Mouse (Mus musculus) midbrain, postnatal 0 days (tissue): Measurements from ENCODE around the gene March10. TPM values are rescaled to one million over a fixed set of nuclear protein-coding genes. Genes with fewer than 3 reads are reported as not detected.

Source experiments
- ATAC-seq: fragments of 200-750 bp; cut with Nextera tagmentation; 2 replicates; pipeline ENCODE4 v1.8.0; 2017; ENCODE audit warnings: moderate number of reproducible peaks, mild to moderate bottlenecking, moderate TSS enrichment, moderate library complexity; ENCODE audit not compliant: low FRiP score
- DNase-seq: peaks from one replicate; pipeline ENCODE4 v3.0.0-alpha.2; 2015; ENCODE audit warnings: low spot score
- H3K27ac ChIP-seq: fragments of 300-500 bp; sonication (generic); 2 replicates; pipeline ENCODE4 v1.5.1; 2014; ENCODE audit warnings: low read depth, mild to moderate bottlenecking, low read length, mixed read lengths
- H3K27me3 ChIP-seq: fragments of 300-500 bp; sonication (generic); 2 replicates; pipeline ENCODE4 v1.6.1; 2014; ENCODE audit warnings: low read length, control low read depth, mixed read lengths; ENCODE audit not compliant: insufficient read depth
- H3K36me3 ChIP-seq: fragments of 300-500 bp; sonication (generic); 2 replicates; pipeline ENCODE4 v1.6.1; 2014; ENCODE audit warnings: low read length, control low read depth, mixed read lengths; ENCODE audit not compliant: insufficient read depth
- H3K4me1 ChIP-seq: fragments of 300-500 bp; sonication (generic); 2 replicates; pipeline ENCODE4 v1.6.1; 2014; ENCODE audit warnings: mild to moderate bottlenecking, control low read depth, antibody characterized with exemption, low read length, mixed read lengths; ENCODE audit not compliant: insufficient read depth
- H3K4me2 ChIP-seq: fragments of 300-500 bp; sonication (generic); 2 replicates; pipeline ENCODE4 v1.6.1; 2014; ENCODE audit warnings: low read depth, mild to moderate bottlenecking, low read length, mixed read lengths; ENCODE audit not compliant: poor library complexity, severe bottlenecking
- H3K4me3 ChIP-seq: fragments of 300-500 bp; sonication (generic); 2 replicates; pipeline ENCODE4 v1.5.1; 2014; ENCODE audit warnings: low read depth, mild to moderate bottlenecking, low read length, moderate library complexity
- H3K9ac ChIP-seq: fragments of 300-500 bp; sonication (generic); replicated peaks from 2 replicates; pipeline ENCODE4 v1.6.1; 2014; ENCODE audit warnings: mild to moderate bottlenecking, low read length, moderate library complexity, mixed read lengths; ENCODE audit not compliant: poor library complexity, severe bottlenecking
- H3K9me3 ChIP-seq: fragments of 300-500 bp; sonication (generic); 2 replicates; pipeline ENCODE4 v1.6.1; 2016; ENCODE audit warnings: low read length, control low read depth
- CTCF ChIP-seq: IDR thresholded peaks from 2 replicates; pipeline ENCODE4 v1.5.1; 2016; ENCODE audit warnings: antibody characterized with exemption, mild to moderate bottlenecking
- WGBS: fragments of 180-500 bp; shearing (Covaris S2); extraction: QIAGEN DNeasy Blood & Tissue Kit; methylation state at CpG from one replicate; pipeline ENCODE4 v1.1.7; 2014; 5-methylcytosine and 5-hydroxymethylcytosine counted together
- polyA plus RNA-seq: library from polyadenylated mRNA; unstranded; fragments of >200 nt; fragmentation: Nextera tagmentation; extraction: Ambion mirVana; gene quantifications from 2 replicates; pipeline ENCODE4 v1.2.1, GENCODE M21; 2015
- total RNA-seq: library from RNA; depleted of rRNA; stranded (reverse); fragments of >200 nt; gene quantifications from 2 replicates; pipeline ENCODE4 v1.2.3, GENCODE M21; 2014; rRNA removed

Gene March10
- total and polyA plus RNA-seq, 2 experiments from 2014 or later = 0.69 to 0.77 TPM

GRCm38 (mm10) chr11:105311291-105311975 lies 145.1 kb downstream of the March10 start:
- Histone ChIP-seq H3K27ac (no peak overlapping the region), H3K36me3 (no peaks in the 10 kb centered on the region), H3K9me3 (no peaks in the 10 kb centered on the region), H3K4me1 (peaks cover 7% of the 10 kb centered on the region), H3K4me2 (no peak overlapping the region), H3K4me3 (no peak overlapping the region), H3K27me3 (no peaks in the 10 kb centered on the region), H3K9ac (no peak overlapping the region)
- no peak for TF ChIP-seq CTCF
- no peak for ATAC-seq
- no peak for DNase-seq
- WGBS = 81% methylated on average over 24 of the region's 24 CpGs

Other genes starting within 250 kb of the March10 start
- gene Mrc2, start 164.1 kb downstream of the March10 start, total RNA-seq = 16.8 and 20.5 TPM in 2 replicates
- gene Mrc2, start 164.1 kb downstream of the March10 start, polyA plus RNA-seq = 3.4 TPM in 2 replicates
- 136 and 163 TPM in 2 replicates for gene Tanc2, start 133.3 kb upstream of the March10 start, total RNA-seq
- gene Tanc2, start 133.3 kb upstream of the March10 start, polyA plus RNA-seq = 31.4 and 37.3 TPM in 2 replicates